Mouse (Mus musculus): ENCODE measurements around the gene Golga4.
A peak's percentile ranks its signal among the peaks of the same experiment; 100 is the strongest.

Gene Golga4

DNA sequence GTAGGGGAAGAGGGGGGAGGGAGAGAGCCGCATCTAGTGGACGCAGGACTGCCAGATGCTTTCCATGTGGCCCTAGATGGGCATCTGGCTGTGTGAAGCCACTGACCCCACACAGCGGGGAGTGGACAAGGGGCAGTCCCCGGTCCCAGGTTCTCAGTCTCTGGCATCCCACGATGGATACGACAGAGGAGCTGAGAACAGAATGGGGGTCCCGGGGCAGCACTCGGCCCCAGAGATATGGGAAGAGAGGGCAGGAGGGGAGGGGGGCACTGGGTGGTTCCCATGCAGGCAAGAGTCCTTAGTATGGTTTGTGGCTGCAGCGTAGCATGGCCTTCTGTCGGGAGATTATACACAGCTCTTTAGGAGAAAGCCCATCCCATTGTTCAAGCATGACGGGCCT lies 17.7 kb downstream of the Golga4 start:
- no peak for DNase-seq (ENCODE audit: low spot score in 2 of 2)

DNA sequence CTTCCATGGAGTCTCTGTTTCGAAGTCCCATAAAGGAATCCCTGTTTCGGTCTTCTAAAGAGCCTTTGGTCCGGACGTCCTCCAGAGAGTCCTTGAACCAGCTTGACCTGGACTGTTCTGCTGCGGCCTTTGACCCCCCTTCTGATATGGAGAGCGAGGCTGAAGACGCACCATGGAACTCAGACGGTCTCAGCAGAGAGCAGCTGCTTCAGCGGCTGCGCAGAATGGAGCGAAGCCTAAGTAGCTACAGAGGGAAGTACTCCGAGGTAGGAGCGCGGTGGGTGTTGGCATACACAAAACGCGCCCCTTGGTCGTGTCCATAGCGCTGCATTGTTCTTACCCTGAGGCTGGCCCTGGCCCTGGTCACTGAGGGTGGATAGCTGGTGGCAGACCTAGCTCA lies 21.0 kb downstream of the Golga4 start:
- no peak for DNase-seq (ENCODE audit: low spot score in 2 of 2)

DNA sequence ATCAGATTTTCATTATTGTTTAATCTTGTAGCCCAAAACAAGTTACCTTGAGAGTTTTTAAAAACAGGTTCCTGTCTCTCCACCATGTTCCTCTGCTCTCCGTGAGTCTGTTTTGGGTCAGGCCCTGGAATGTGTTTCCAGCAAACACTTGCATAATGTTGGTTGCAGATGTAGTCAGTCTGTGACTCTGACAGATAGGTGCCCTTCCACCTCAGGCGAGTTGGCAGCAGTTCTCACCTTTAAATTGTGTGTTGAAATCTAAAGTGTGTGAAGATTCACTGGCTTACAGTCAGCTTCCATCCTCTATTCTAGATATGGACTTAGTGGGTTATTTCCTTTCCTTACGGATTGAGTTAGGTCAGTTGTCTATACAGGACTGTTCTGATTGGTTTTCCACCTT lies 23.7 kb downstream of the Golga4 start:
- no peak for DNase-seq (ENCODE audit: low spot score in 2 of 2)

DNA sequence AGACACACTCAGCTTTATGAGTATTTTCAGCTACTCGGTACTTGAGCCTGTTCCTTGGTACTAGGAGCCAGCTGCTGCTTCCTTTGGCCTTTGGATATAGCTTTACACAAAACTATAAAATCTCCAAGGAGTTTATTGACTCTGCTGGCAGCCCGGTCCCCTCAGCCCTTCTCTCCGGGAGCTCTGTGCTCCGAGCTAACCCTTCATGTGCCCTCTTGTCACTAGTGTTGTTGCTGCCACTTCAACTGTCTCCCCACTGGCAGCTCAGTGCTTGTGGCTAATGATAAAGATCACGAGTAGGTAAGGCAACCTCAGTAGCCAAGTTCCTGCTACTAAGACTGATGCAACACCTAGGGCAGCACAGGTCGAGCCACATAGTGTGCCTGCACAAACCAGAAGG lies 24.6 kb downstream of the Golga4 start:
- DNase-seq (ENCODE audit: low spot score in 2 of 2), result no peak

DNA sequence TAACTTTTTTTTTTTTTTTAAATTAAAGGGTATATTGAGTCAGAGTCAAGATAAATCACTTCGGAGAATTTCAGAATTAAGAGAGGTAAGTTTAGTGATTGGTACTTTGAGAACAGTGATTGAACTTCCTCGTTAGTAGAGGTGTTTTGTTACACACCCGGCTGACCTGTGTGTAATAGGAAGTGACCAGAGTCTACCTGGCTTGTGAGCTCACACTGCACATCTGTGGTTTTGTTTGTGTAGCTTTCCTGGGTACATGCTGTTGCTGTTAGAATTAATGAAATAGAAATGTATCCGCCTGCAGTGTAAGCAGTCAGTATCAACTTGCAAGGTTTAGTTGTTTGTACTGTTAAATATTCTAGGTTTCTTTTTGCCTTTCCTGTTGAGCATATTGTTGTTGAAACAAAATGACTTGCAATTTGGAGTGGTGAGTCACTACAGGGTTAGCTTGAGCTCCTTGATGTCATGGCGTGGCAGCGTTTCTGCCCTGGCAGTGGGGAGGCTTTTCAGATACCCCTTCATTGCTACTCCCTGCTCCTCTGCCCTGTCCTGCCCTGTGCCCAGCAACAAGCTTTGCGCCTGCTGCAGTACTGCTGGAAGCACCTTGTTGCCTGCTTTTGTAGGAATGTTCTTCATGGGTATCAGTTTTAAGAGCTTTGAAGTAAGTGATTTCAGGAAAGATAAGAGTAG lies 26.6 kb downstream of the Golga4 start:
- no peak for DNase-seq (ENCODE audit: low spot score in 2 of 2)

DNA sequence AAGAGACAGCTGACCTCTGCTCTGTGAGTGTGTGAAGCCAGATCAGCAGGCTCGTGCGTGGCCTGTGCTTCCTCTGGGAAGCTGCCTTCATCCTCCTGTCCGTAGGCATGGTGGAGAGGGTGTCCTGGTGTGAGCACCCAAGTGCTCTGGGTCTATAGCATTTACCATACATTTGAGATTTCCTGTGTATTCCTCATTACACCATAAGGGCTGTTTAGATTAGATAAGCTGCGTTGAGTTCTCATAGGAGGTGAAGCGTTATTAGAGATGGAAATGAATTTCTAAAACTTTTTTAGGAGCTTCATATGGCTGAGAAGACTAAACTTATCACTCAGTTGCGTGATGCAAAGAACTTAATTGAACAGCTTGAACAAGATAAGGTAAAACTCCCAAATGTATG lies 30.9 kb downstream of the Golga4 start:
- no peak for DNase-seq (ENCODE audit: low spot score in 2 of 2)

DNA sequence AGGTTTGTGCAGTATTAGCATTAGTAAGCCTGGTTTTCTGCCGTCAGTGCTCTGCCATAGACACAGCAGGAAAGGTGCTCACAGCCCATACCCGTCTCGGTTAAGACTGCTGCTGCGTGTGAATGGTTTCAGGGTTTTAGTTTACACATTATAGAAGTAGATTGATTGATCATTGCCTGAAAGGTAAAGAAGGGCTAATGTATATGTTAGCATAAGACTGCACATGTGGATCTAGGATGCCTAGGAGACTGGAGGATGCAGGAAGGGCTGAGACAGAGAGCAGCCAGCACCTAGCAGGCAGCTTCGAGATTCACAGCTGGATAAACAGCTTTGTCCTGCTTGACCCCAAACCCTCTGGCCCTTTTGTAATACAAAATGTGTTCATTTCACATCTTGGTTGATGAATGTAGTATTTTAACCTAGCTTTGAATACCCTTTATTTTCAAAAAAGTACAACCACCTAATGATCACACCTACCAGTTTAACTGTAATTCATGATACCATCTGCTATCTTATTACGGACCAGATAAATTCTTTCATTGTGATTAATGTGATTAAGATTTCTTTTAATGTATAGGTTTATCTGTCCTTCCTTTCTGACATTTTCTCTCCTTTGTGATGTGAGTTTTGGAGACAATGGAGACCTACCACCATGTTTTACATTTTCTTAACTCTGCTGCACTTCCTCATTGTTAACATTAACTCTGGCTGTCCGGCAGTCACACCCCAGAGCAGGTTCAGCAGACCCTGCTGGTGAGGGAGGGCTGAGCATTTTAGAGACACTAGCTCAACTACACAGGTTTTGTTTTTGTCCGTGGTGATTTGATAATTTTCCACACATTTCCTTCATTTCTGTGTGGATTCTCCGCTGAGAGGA lies 31.6 kb downstream of the Golga4 start:
- DNase-seq (ENCODE audit: low spot score in 2 of 2), result no peak

DNA sequence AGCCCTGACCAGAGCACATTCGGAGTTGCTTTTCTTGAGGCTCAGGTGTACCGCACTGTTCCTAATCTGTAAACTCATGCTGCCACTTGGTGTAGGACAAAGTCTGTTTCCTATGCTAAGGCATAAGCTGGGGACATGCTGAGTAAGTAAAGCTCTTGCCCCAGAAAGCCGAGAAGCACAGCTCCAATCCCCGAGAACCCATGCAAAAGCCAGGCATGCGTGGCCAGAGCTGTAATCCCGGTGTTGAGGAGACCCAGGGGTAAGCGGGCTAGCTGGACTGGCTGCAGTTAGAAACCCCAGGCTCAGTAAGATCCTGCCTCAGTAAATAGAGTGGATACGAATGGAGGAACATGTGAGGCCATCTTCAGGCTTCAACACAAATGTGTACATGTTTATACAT lies 35.8 kb downstream of the Golga4 start:
- DNase-seq (ENCODE audit: low spot score in 2 of 2), result no peak

DNA sequence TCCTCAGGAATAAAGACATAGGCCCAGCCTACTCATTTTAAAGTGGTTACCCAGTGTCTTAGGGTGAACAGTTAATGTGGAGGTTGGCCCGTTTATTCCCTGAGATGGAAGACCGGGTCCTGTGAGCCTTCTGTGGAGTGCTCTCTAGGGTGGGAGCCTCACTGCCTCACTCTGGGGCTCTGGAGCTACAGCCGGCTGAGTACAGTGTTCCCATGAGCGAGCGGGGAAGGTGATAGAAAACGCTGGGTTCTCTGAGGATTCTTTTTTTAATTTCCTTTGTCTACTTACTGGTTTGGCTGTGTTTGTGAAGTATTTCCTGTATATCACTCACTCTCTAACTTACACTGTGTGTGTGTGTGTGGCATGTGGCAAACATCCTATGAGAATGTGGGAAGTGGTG lies 39.1 kb downstream of the Golga4 start:
- DNase-seq (ENCODE audit: low spot score in 2 of 2), result no peak

DNA sequence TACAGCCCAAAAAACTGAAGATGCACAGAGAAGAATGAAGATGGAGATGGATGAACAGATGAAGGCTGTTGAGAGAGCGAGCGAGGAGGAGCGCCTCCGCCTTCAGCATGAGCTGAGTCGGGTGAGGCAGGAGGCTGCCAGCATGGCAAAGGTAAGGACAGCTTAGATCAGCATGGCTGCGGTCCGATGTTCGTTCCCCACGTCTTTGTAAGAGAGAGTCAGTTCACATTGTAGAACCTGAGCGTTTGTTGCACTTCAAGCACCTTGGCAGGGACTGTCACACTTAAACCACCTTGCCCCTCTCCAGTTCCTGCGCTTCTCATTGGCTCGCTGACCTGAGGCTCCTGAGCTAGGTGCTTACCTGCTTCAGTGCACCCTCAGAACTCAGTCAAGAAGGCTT lies 42.6 kb downstream of the Golga4 start:
- no peak for DNase-seq (ENCODE audit: low spot score in 2 of 2)

DNA sequence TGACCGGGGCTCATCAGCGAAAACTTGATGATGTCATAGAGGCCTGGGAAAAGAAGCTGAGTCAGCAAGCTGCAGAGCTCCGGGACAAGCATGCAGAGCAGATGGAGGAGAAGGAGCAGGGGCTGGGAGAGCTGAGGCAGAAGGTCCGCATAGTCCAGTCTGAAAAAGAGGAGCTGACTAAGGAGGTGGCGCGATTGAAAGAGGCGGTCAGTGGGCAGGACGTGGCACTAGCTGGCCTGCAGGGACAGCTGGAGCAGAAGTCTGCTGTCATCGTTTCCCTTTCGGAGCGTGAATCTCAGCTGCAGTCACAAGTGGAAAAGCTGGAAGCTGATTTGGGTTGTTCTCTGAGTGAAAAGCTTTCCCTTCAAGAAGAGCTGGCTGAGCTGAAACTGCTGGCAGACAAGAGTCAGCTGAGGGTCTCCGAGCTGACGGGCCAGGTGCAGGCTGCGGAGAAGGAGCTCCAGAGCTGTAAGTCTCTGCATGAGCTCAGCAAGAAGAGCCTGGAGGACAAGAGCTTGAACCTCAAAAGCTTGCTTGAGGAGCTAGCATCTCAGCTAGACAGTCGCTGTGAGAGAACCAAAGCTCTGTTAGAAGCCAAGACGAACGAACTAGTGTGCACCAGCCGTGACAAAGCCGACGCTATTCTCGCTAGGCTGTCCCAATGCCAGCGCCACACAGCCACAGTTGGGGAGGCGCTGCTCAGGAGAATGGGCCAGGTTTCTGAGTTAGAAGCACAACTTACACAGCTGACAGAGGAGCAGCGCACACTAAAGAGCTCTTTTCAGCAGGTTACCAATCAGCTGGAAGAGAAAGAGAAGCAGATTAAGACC lies 51.1 kb downstream of the Golga4 start:
- DNase-seq (ENCODE audit: low spot score in 2 of 2), result peak; percentile 61 to 62

DNA sequence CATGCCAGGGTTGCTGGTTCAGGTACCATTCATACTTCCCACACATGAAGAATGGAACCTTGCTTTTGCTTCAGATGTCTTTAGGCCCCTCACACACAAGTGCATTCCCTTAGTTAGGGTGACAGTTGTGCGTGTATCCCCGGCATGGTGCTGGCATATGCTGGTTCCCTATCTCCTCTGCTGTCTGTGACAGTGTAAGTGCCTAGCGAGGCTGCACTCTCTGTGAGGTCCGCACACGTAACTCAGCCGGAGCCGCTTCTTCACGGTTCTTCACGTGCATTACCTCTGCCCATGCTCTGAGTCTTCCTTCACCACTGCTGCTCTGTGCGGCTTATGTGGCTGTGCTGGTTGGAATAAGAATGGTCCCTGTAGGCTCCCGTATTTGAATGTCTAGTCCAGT lies 57.3 kb downstream of the Golga4 start:
- DNase-seq (ENCODE audit: low spot score in 2 of 2), result no peak

DNA sequence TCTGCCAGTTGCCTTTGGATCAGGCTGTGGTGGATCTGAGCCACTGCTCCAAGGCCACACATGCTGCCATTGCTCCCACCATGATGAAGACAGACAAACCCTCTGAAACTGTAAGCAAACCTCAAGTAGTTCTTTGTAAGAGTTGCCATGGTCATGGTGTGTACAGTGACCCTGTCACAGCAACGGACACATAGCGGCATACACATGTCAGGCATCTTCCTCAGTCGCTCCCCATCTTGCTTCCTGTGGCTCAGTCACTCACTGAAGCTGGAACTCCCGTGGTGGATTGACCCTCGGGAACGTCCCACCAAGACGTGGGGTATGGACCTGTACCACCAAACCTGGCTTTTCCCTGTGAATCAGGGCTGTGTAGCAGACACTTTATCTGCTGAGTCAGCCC lies 57.8 kb downstream of the Golga4 start:
- DNase-seq (ENCODE audit: low spot score in 2 of 2), result no peak

DNA sequence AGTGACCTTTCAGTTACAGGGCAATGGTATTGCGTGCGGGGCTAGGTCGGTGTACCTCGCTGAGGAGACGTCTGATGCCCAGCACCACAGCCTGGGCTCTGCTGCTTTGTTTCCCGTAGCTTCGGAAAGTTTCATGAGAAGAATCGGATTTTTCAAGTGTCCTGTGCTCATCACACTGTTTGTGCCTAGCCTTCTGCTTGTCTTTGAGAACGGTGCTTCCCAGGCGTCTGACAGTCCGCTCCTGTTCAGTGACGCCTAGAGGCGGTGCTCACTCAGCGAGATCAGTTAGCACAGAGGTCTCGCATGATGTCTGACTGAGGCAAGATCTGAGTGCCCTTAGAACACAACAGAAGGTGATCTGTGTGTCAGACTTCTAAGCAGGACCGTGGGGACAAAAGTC lies 58.6 kb downstream of the Golga4 start:
- no peak for DNase-seq (ENCODE audit: low spot score in 2 of 2)

DNA sequence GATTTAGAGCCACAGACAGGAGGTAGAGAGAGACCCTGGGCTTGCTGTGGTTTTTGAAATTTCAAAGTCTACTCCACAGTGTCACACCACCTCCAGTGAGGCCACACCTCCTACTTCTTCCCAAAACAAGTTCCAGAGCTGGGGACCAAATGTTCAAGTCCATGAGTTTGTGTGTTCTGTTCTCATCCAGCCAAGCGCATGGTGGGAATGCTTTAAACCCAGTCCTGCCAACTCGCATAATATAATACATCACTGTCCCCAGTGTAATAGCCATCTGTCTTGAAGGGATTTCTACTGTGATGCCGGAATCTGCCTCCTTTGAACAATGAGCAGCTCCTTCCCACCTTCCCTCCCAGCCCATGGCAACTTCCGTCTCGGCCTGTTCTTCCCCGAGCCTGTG lies 63.3 kb downstream of the Golga4 start:
- no peak for DNase-seq (ENCODE audit: low spot score in 2 of 2)

DNA sequence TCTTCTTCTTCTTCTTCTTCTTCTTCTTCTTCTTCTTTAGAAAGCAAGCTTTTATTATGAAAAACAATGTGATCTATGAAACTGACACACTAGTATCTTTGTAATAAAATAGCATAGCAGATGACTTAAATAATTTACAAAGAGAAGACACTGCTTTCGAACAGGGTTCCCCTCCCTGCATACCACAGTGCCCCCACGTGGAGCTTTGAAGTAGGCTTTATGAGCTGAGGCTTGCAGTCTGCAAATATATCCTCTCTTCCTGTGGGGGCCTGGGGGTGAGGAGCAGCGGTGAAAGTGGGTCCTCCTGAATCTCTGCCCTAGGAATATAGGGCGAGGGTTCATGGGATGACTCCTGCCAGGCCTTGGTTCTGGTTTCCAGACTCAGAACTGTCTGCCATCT lies 64.8 kb downstream of the Golga4 start:
- DNase-seq (ENCODE audit: low spot score in 2 of 2), result no peak

DNA sequence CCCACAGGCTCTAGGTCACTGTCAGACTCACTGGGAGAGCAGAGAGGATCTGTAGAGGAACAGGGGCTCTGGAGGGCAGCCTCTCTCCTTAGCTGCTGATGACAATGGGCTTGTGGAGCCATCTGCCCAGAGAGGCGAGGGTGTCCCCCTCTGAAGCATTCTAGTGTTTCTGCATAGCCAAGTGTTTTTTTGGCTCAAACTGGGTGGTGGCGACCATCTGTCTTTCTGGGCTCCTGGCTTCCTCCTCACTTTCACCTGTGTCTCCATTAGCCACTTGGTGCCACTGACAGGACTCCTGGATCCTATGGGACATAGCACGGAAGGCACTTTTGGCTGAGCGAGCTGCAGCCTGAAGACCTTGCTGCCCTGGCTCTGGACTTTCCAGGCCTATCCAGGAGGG lies 65.6 kb downstream of the Golga4 start:
- DNase-seq (ENCODE audit: low spot score in 2 of 2), result no peak

DNA sequence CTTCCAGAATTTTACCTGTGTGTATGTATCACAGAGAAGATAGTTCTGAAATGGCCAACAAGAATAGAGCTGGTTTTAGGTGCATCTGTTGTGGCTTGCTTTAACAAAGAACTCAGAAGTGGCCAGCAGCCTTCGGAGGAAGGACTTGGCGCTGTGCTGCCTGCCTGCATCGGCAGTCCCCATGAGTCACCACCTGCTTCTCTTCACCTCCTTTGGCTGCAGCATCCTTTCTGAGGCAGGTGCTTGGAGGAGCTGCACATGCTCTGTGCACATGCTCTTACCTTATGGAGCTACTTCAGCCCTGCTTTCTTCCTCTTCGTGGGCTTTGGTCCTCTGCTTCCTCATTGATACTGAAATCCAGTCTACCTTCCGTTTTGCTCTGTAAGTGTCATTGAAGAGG lies 68.8 kb downstream of the Golga4 start:
- peak in 1 of 2 experiments; percentile 40 for DNase-seq (ENCODE audit: low spot score in 2 of 2)

DNA sequence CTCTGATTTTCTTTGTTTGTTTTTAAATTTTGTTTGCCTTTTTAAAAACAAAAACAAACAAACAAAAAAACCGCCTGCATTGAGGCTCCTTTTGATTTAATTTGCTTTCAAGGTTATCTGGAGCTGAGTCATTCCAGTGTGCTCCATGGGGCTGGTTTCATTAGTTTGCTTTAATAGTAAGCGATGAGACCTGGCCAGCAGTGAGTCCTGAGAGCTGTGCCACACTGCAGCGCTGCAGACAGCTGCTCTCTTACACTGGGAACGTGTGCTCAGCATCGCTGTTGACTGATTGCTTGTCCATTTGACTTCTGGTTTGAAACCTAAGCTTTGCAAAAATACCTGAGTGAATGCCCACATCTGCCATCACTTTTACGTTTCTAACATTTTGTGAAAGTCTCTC lies 74.3 kb downstream of the Golga4 start:
- DNase-seq (ENCODE audit: low spot score in 2 of 2), result no peak

DNA sequence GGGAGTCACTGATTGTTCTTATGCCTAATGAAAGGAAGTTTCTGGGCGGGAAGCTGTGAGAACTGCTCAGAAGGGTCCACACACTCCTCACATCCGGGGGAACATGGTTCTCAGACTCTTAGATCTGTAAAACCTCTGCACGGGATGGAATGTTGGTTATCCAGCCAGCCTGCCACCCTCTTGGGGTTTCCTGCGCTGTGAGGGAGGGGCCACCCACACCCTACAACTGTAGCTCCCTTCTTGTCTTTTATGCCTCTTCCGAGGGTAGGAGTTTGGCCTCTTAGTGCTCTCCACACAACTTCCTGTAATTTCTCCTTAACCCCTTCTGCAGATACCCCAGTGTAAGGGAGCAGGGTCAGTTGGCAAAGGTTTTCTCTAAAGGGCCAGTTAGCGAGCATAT lies 76.7 kb downstream of the Golga4 start:
- no peak for DNase-seq (ENCODE audit: low spot score in 2 of 2)

DNA sequence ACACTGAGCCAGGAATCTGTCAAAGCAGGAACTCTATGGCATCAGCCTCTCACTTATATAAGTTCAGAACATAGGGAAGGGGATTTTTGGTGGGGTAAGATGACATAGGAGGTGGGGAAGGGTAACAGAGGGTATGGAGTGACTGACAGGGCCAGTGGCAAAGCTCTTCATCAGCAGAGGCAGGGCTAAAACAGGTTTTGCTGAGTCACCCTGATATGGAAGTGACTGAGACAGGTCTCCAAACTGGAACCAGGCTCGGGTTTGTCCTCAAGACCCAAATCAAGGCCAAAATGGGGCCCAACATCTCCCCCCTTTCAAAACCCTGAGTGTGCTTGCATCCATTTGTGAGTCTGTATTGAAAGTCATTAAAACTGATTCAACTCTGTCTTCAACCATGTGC lies 78.8 kb downstream of the Golga4 start:
- no peak for DNase-seq (ENCODE audit: low spot score in 2 of 2)

DNA sequence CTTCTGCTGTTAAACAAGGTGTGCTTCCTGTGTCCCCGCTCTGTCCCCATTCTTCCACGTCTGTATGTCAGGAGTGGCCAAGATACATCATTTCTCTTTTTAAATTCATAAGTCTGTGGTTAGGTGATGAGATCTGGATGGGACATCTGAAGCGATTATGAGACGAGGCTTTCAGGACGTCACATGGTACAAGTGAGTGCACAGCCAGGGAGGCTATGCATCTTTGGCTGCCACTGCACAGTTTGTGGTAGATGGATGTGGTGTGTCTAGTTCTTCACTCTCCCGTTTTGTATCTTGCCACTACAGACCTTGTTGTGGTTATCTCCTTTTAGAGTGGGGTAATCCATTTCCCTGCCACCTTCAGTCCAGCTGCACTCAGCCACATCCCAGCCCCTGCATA lies 79.9 kb downstream of the Golga4 start:
- no peak for DNase-seq (ENCODE audit: low spot score in 2 of 2)

DNA sequence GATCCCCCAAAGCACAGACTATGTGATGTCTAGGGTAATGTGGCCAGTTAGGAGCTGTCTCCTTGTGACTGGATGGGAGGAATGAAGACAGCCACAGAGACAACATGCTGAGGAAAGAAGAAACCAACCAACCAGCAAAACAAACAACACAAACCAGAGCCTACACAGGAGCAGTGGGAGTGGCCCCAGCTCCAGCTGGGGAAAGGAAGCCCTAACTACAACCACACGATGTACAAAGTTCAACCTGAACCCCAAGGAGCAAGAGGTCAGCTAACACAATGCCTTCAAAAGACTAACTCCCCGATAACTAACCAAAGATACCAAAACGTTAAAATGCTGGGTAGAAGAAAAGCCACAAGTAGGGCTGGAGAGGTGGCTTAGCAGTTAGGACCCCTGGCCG lies 81.0 kb downstream of the Golga4 start:
- no peak for DNase-seq (ENCODE audit: low spot score in 2 of 2)
